14 mouse cellular contexts compared by ENCODE assay signal in the genomic region with DNA sequence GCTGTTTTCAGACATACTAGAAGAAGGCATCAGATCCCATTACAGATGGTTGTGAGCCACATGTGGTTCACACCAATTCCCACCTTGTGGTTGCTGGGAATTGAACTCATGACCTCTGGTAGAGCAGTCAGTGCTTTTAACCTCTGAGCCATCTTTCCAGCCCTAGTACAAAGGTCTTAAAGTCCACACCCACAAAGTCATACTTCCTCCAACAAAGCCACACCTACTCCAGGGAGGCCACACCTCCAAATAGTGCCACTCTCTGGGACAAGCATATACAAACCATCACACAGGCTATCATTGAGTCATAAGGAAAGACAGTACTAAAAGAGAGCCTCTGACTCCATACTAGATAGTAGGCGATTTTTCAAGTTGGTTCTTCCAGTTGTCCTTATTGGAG.
"Had no signal": no experiment of that assay in that cellular context is flagged by ENCODE, and none has a peak within 500 bp of the region (broad histone marks: within the 10 kb centered on the region; RNA-seq: fewer than 3 reads in every experiment).

No protein-coding gene starts in this region.

- H3K4me3 ChIP-seq: limb, embryonic 13.5 days; liver, embryonic 12.5 days; megakaryocyte, embryonic 14.5 days; midbrain, embryonic 15.5 days; neural tube, embryonic 12.5 days had no signal

- H3K27ac ChIP-seq: limb, embryonic 13.5 days; liver, embryonic 12.5 days; midbrain, embryonic 15.5 days; neural tube, embryonic 12.5 days had no signal

- H3K4me1 ChIP-seq: limb, embryonic 13.5 days; liver, embryonic 12.5 days; megakaryocyte, embryonic 14.5 days; midbrain, embryonic 15.5 days; neural tube, embryonic 12.5 days had no signal

- H3K9me3 ChIP-seq: limb, embryonic 13.5 days; liver, embryonic 12.5 days; midbrain, embryonic 15.5 days; neural tube, embryonic 12.5 days had no signal

- H3K36me3 ChIP-seq: limb, embryonic 13.5 days; liver, embryonic 12.5 days; midbrain, embryonic 15.5 days; neural tube, embryonic 12.5 days had no signal

- ATAC-seq: liver, embryonic 12.5 days; midbrain, embryonic 15.5 days had no signal

- DNase-seq: kidney, adult 8-10 months; kidney, postnatal 25 days; left cerebral cortex, postnatal 4 days; lung, embryonic 14.5 days; lung, postnatal 10 days; lung, postnatal 4 days; thymus, adult 18-20 months; thymus, postnatal 14 days had no signal

- H3K9ac ChIP-seq: limb, embryonic 13.5 days; liver, embryonic 12.5 days; lung, embryonic 14.5 days; midbrain, embryonic 15.5 days; neural tube, embryonic 12.5 days had no signal

- H3K4me2 ChIP-seq: limb, embryonic 13.5 days; liver, embryonic 12.5 days; lung, embryonic 14.5 days; midbrain, embryonic 11.5 days; midbrain, embryonic 15.5 days; neural tube, embryonic 12.5 days had no signal

- H3K27me3 ChIP-seq: limb, embryonic 13.5 days; midbrain, embryonic 15.5 days; neural tube, embryonic 12.5 days had no signal
